Mouse (Mus musculus) stomach, postnatal 0 days (tissue): Measurements from ENCODE around the gene Gucd1.

ENCODE experiments used
- CTCF ChIP-seq: IDR thresholded peaks from 2 replicates; pipeline ENCODE4 v1.5.1; 2016; ENCODE audit warnings: antibody characterized with exemption, low read depth, mild to moderate bottlenecking, moderate library complexity
- EP300 ChIP-seq: optimal IDR thresholded peaks from 2 replicates; pipeline ENCODE3; 2016; ENCODE audit warnings: antibody characterized with exemption

DNA sequence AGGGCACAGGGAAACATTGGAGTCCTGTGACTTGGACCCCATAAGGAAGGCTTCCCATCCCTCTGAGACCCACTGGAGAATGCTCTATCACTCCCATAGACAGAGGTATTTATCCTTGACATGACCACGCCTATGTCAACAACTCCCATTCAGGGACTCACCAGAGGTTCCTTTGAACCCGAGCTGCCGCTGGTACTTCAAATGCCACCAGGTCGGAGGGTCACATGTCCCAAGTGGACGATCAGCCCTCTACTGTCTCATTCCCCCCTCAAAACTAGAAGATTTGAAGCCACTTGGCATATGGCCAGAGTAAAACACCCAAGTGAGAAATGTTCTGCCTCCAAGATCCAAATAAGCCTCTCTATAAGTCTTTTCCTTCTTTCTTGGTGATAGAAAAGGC lies 43.2 kb downstream of the Gucd1 start:
- TF ChIP-seq CTCF (no peak), EP300 (no peak)
